In the genomic region with DNA sequence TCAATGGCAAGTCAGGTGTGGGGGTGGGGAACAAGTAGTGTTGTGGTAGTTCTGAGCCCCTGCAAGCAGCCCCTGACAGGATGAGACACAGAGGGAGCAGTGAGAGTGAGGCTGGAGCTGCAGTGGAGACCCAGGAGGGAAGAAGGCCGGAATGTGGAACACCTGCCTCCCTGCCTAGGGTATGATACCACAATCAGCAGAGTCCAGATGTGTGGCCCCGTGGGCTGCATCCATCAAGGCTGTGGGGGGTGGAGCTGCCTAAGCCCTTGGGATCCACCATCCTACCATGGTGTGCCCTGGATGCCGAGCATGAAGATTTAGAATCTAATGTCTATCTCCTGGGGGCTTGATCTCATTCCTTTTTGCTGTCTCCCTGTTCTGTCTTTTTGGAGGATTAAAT, we compare ENCODE assay signal across 28 mouse cellular contexts. TPM values are rescaled to one million over a fixed set of nuclear protein-coding genes. Genes with fewer than 3 reads are reported as not detected.
DNase-seq lines count a peak whose midpoint lies in the region; ATAC-seq and TF ChIP-seq lines count a peak whose summit lies in the region.
"Had no signal": no experiment of that assay in that cellular context is flagged by ENCODE, and none has a peak within 500 bp of the region (broad histone marks: within the 10 kb centered on the region; RNA-seq: fewer than 3 reads in every experiment).

No protein-coding gene starts in this region.

- no peak for ATAC-seq in liver, postnatal 0 days
- peak; percentile 89 for ATAC-seq in liver, embryonic 12.5 days
- ATAC-seq in liver, embryonic 15.5 days (ENCODE audit: insufficient read depth), result peak; percentile 73
- ATAC-seq: forebrain, embryonic 15.5 days; hindbrain, embryonic 16.5 days; Patski had no signal

- no peaks in the 10 kb centered on the region for H3K27me3 ChIP-seq in liver, postnatal 0 days (ENCODE audit: insufficient read depth, low read length)
- H3K27me3 ChIP-seq in liver, embryonic 12.5 days (replicated peaks), result no peaks in the 10 kb centered on the region
- H3K27me3 ChIP-seq in liver, embryonic 15.5 days, result no peaks in the 10 kb centered on the region
- H3K27me3 ChIP-seq: CH12.LX; embryonic facial prominence, embryonic 12.5 days; embryonic facial prominence, embryonic 15.5 days; forebrain, embryonic 12.5 days; forebrain, embryonic 15.5 days; heart, embryonic 13.5 days; hindbrain, embryonic 13.5 days had no signal

- H3K9ac ChIP-seq in liver, postnatal 0 days (replicated peaks), result no peak overlapping the region
- H3K9ac ChIP-seq in liver, embryonic 12.5 days, result no peak overlapping the region
- no peak overlapping the region for H3K9ac ChIP-seq in liver, embryonic 15.5 days
- H3K9ac ChIP-seq: embryonic facial prominence, embryonic 12.5 days; embryonic facial prominence, embryonic 15.5 days; forebrain, embryonic 12.5 days; forebrain, embryonic 15.5 days; heart, embryonic 13.5 days; hindbrain, embryonic 13.5 days had no signal

- no peaks in the 10 kb centered on the region for H3K36me3 ChIP-seq in liver, postnatal 0 days (replicated peaks; ENCODE audit: insufficient read depth, low read length)
- H3K36me3 ChIP-seq in liver, embryonic 12.5 days, result no peaks in the 10 kb centered on the region
- H3K36me3 ChIP-seq in liver, embryonic 15.5 days (replicated peaks), result no peaks in the 10 kb centered on the region
- H3K36me3 ChIP-seq: embryonic facial prominence, embryonic 12.5 days; embryonic facial prominence, embryonic 15.5 days; forebrain, embryonic 12.5 days; forebrain, embryonic 15.5 days; G1E; heart, embryonic 10.5 days; heart, embryonic 13.5 days; hindbrain, embryonic 13.5 days had no signal

- 63% methylated on average over 3 of the region's 3 CpGs for WGBS in liver, postnatal 0 days (ENCODE audit: insufficient replicate concordance)
- 32% methylated on average over 3 of the region's 3 CpGs for WGBS in liver, embryonic 12.5 days (ENCODE audit: insufficient replicate concordance)
- WGBS in liver, embryonic 15.5 days (ENCODE audit: insufficient replicate concordance), result 38% methylated on average over 3 of the region's 3 CpGs

- no peak for TF ChIP-seq EP300 in liver, postnatal 0 days (IDR thresholded peaks at IDR 0.05; ENCODE audit: low read depth)

- no peaks in the 10 kb centered on the region for H3K9me3 ChIP-seq in liver, postnatal 0 days (ENCODE audit: low read length)
- H3K9me3 ChIP-seq in liver, embryonic 12.5 days (replicated peaks), result no peaks in the 10 kb centered on the region
- H3K9me3 ChIP-seq in liver, embryonic 15.5 days (replicated peaks), result no peaks in the 10 kb centered on the region
- H3K9me3 ChIP-seq: embryonic facial prominence, embryonic 12.5 days; embryonic facial prominence, embryonic 15.5 days; forebrain, embryonic 12.5 days; forebrain, embryonic 15.5 days; G1E; heart, embryonic 10.5 days; heart, embryonic 13.5 days; hindbrain, embryonic 13.5 days had no signal

- H3K4me3 ChIP-seq in liver, postnatal 0 days (ENCODE audit: low read depth, low read length), result no peak overlapping the region
- H3K4me3 ChIP-seq in liver, embryonic 12.5 days, result no peak overlapping the region
- no peak overlapping the region for H3K4me3 ChIP-seq in liver, embryonic 15.5 days (replicated peaks)
- H3K4me3 ChIP-seq: embryonic facial prominence, embryonic 12.5 days; embryonic facial prominence, embryonic 15.5 days; forebrain, embryonic 12.5 days; forebrain, embryonic 15.5 days; heart, adult 2 months; heart, embryonic 10.5 days; heart, embryonic 13.5 days; hindbrain, embryonic 13.5 days had no signal

- H3K27ac ChIP-seq in liver, postnatal 0 days (ENCODE audit: low read depth), result no peak overlapping the region
- no peak overlapping the region for H3K27ac ChIP-seq in liver, embryonic 12.5 days
- no peak overlapping the region for H3K27ac ChIP-seq in liver, embryonic 15.5 days (replicated peaks)
- H3K27ac ChIP-seq: embryonic facial prominence, embryonic 12.5 days; embryonic facial prominence, embryonic 15.5 days; forebrain, embryonic 12.5 days; forebrain, embryonic 15.5 days; heart, adult 2 months; heart, embryonic 10.5 days; heart, embryonic 13.5 days; hindbrain, embryonic 13.5 days had no signal

- TF ChIP-seq CTCF in liver, postnatal 0 days (IDR thresholded peaks at IDR 0.05; ENCODE audit: low read depth), result no peak

- no peak overlapping the region for H3K4me2 ChIP-seq in liver, postnatal 0 days (ENCODE audit: low read depth, low read length)
- no peak overlapping the region for H3K4me2 ChIP-seq in liver, embryonic 12.5 days
- no peak overlapping the region for H3K4me2 ChIP-seq in liver, embryonic 15.5 days
- H3K4me2 ChIP-seq: embryonic facial prominence, embryonic 12.5 days; embryonic facial prominence, embryonic 15.5 days; forebrain, embryonic 12.5 days; forebrain, embryonic 15.5 days; heart, embryonic 13.5 days; hindbrain, embryonic 13.5 days had no signal

- DNase-seq in liver, result peak; percentile 24
- DNase-seq in liver, postnatal 0 days, result no peak
- no peak for DNase-seq in spleen, adult 12 weeks (ENCODE audit: low spot score)
- DNase-seq in spleen, postnatal 36 days (ENCODE audit: low spot score in 2 of 2), result no peak
- no peak for DNase-seq in spleen, postnatal 14 days (ENCODE audit: low spot score in 2 of 2)
- DNase-seq: adrenal gland, postnatal 10 days; adrenal gland, postnatal 36 days; B cell, adult 2 months; cerebellum, adult 11 months; cerebellum, adult 2 months; cerebellum, adult 9-11 months; cerebellum, postnatal 25 days; gastrocnemius, postnatal 25 days; heart, adult 2 months; heart, postnatal 14 days had no signal

- no peaks in the 10 kb centered on the region for H3K4me1 ChIP-seq in liver, postnatal 0 days (ENCODE audit: insufficient read depth)
- no peaks in the 10 kb centered on the region for H3K4me1 ChIP-seq in liver, embryonic 12.5 days
- H3K4me1 ChIP-seq in liver, embryonic 15.5 days (replicated peaks), result no peaks in the 10 kb centered on the region; the same call in 1 of the 2 replicates
- H3K4me1 ChIP-seq: embryonic facial prominence, embryonic 12.5 days; embryonic facial prominence, embryonic 15.5 days; forebrain, embryonic 12.5 days; forebrain, embryonic 15.5 days; heart, embryonic 10.5 days; heart, embryonic 13.5 days; hindbrain, embryonic 13.5 days had no signal

RNA-seq across cellular contexts. Expression of gene Iqcb1, which starts 14.5 kb away (rescaled TPM):
- 6.8 and 7.8 TPM in 2 replicates for polyA plus RNA-seq in liver, postnatal 0 days (2015; fragmentation: Nextera tagmentation; extraction: Ambion mirVana)
- polyA plus RNA-seq in liver, embryonic 12.5 days (2016; fragmentation: Nextera tagmentation; extraction: Ambion mirVana), result 16.6 and 17.4 TPM in 2 replicates
- 7.7 and 9.1 TPM in 2 replicates for polyA plus RNA-seq in liver, embryonic 15.5 days (2015; fragmentation: Nextera tagmentation; extraction: Ambion mirVana)

RNA-seq across cellular contexts. Expression of gene Slc15a2, which starts 28.9 kb away (rescaled TPM):
- 0.20 and 1.8 TPM in 2 replicates for polyA plus RNA-seq in liver, postnatal 0 days (2015; fragmentation: Nextera tagmentation; extraction: Ambion mirVana)
- polyA plus RNA-seq in liver, embryonic 12.5 days (2016; fragmentation: Nextera tagmentation; extraction: Ambion mirVana), result 1.4 and 2.1 TPM in 2 replicates
- polyA plus RNA-seq in liver, embryonic 15.5 days (2015; fragmentation: Nextera tagmentation; extraction: Ambion mirVana), result 1.7 and 2.0 TPM in 2 replicates
